Mouse (Mus musculus) cortical plate, adult 2 months (tissue): Measurements from ENCODE around the gene Creb3.

Experiments used
- CTCF ChIP-seq: fragments of 200-500 bp; IDR thresholded peaks from 2 replicates; pipeline ENCODE4 v1.5.1; 2011; ENCODE audit warnings: mild to moderate bottlenecking, control low read depth, low read length; ENCODE audit not compliant: insufficient read depth; ENCODE audit errors: extremely low read depth
- POLR2A ChIP-seq: fragments of 200-500 bp; IDR thresholded peaks from 2 replicates; pipeline ENCODE4 v1.6.1; 2011; ENCODE audit warnings: mild to moderate bottlenecking, low read length, control low read depth; ENCODE audit not compliant: insufficient read depth; ENCODE audit errors: extremely low read depth

- no peak for TF ChIP-seq POLR2A
- TF ChIP-seq CTCF = peak; percentile 82
Measured at GRCm38 (mm10) chr4:43530581-43530980, 31.6 kb upstream of the Creb3 start.
